Mouse (Mus musculus) ZHBTc4 (cell line): ENCODE results near the gene Herpud1.
"Not testable (repeated sequence)": the region's sequence is repeated elsewhere in the genome, so short reads cannot be mapped to it uniquely, and the experiment has no call there.

Experiments used
- DNase-seq: peaks from one replicate; pipeline ENCODE4 v3.0.0-alpha.2; 2011; ENCODE audit warnings: low read depth, low spot score

Gene Herpud1

DNA sequence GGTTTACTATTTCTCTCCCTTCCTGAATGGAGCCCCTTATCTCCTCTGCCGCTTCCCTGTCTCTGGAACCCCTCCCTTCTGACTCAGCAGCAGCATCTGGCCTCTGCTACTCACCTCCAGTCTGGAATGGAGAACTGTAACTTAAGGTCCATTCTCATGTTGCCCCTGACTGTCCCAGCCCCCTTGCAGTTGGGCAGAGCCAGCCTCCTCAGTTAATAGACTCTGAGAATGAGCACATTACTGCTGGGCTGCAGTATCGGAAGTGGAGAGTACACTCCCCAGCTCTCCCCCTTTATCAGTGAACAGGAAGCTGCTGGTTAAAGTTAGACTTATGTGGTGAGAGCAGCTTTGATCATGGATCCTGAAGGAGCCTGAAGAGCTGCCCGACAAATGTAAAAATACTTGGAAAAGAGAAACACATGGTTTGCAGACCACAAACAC lies 10.7 kb upstream of the Herpud1 start:
- DNase-seq: no peak

DNA sequence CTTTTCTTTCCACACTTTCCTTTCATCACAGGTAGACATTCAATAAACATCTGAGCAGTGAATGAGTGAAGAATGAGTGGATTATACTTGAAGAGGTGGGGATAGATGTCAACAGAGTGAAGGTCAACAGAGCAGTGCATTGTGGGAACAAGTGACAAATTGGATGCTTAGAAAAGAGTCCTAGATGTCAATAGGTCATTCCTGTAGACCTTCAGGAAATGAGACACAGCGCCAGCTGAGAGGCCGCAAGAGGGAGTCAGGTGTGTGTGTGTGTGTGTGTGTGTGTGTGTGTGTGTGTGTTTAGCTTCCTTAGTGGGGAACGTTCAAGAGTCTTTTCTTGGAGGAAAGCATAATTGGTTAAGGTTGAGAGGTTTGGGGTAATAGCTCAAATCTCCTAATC lies 10.1 kb upstream of the Herpud1 start:
- DNase-seq: no peak

DNA sequence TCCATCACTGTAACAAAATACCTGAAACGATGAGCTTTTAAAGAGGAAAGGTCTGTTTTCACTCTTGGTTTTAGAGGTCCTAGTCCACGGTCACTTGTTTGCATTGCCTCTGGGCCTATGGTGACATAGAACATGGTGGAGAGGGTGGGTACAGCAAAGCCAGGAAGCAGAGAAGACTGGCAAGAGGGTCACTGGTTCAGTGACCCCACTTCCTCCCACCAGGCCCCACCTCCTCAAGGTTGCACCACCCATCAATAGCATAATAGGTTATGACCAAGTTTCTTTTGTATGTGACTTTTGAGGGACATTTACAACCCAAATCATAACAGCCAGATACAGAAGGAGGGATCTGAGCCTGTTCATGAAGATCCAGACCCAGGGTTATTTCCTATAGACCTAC lies 9.7 kb upstream of the Herpud1 start:
- no peak for DNase-seq

DNA sequence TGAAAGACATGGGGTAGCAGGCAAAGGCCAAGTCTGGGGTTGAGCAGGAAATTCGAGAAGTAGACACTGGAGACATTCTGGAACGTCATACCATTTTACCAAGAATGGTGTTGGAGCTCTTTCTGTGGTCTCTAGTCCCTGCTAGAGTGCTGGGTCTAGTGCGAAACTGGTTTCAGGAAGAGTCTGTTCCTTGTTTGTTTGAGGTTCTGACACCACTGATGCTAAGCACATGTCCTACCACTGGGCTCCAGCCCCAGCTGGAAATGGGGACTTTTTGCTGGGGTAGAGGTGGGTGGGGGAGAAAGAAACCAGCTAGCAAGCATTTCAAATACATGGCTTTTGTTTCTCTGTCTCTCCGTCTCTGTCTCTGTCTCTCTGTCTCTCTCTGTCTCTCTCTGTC lies 9.2 kb upstream of the Herpud1 start:
- no peak for DNase-seq

DNA sequence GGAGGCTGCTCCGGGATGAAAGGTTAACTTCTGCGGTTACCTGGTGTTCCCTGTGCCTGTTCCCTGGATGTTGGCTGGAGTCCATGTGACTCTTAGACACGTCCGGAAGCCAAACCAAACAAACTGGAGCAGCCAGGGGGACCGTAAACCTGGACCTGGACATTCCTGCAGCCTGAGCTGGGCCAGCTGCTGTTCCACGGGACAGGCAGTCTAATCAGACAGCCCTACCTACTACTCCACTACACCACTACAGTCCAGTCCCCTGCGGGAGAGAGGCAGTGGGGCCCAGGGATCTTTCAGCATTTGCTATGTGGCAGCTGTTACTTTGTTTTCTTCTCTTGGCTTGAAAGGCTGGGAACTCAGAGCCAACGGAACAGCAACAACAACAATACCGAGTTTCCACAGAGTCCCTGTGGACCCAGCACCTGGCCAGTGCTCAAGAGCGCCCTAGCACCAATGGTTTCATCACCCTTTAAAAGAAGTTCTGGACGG lies 8.5 kb upstream of the Herpud1 start:
- no peak for DNase-seq

DNA sequence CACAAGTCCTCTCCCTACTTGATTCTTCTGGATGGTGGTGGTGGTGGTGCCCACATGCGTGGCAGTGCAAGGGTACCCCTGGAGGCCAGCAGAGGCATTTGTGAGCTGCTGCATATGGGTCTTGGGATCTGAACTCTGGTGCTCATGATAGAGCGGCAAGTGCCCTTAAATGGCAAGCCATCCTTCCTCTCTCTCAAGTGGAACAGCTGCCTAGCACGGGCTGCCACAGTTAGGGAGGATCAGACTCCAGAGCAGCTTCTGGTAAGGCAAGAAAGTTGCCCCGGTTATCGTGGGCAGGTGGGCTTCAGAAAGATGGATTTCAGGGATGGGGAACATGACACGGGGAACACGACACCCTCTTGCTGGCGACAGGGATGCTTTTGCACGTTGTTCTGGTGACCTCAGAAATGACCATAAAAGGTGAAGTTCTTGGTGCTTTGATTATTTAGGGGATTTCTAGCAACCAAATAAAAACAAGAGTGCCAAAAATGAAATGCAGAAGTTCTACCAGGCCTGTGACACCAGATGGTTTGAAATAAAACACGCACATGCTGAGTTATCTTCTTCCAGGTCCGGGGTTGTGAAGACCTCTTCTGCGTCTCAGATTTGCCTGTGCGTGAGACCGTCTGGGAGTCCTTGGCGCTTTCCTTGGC lies 7.3 kb upstream of the Herpud1 start:
- DNase-seq: no peak

DNA sequence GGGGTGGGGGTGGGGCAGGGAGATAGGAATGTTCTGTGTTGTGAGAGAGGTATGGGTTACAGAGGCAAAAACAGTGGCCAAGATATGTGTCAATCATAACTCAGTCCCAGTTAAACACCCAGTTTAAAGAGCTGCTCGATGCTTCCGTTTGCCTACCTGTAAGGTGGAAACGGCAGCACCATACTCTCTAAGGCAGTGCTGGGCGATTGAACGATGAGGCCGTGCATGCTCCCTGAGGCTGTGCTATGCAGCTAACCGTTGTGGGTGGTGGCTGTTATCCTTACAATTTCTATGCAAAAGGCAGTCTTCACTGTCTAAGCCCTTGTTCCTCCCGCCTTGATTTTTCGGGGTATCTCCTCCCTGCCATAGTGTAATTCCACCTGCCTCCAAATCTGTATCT lies 6.6 kb upstream of the Herpud1 start:
- no peak for DNase-seq

DNA sequence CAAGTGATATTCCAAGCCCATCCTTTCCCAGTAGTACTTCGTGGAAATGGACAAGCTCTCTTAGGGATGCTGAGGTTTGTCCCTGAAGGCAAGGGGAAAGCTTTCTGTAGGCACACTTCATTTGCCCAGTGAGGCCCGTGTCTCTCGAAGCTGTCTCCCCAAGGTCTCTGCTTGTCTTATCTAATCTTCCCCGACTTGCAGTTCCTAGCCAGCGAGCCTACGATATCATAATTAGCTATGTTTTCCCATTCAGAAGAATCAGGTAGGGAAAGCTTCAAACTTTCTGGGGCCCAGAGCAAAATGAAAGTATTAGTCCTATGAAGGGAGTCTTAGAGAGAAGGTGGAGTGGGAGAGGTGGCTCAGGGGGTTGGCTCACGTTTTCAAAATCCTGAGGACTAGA lies 2.1 kb upstream of the Herpud1 start:
- no peak for DNase-seq

DNA sequence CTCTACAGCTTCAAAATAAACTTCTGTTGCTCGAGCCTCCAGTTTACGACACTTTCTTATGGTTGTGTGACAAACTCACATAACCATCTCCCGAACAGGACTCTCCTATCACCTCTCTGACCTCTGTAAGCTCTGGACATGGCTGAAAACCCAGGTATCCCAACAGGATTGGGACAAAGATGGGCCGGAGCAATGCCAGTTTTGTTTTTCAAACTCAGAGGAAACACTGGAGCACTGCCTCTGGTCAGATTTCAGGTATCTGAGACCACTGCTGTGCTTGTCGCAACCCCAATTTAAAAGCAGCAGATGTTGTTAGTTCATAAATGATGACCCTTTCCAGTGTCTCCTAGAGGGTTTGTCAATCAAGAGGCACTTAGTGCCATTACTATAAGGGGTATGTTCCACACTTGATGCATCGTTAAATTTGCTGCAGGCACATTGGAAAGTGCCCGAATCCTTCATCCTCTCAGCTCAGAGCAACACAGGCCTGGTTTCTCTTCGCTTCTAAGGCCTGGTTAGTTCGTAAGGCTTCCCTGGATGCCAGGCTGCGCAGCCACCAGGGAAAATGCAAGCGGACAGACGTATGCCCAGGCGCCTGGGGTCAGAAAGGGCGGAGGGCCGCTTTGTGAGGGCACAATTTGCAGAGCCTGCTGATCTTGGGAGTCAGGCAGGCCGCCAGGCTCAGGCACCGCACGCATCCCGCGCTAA lies 578 bp upstream of the Herpud1 start:
- no peak for DNase-seq

DNA sequence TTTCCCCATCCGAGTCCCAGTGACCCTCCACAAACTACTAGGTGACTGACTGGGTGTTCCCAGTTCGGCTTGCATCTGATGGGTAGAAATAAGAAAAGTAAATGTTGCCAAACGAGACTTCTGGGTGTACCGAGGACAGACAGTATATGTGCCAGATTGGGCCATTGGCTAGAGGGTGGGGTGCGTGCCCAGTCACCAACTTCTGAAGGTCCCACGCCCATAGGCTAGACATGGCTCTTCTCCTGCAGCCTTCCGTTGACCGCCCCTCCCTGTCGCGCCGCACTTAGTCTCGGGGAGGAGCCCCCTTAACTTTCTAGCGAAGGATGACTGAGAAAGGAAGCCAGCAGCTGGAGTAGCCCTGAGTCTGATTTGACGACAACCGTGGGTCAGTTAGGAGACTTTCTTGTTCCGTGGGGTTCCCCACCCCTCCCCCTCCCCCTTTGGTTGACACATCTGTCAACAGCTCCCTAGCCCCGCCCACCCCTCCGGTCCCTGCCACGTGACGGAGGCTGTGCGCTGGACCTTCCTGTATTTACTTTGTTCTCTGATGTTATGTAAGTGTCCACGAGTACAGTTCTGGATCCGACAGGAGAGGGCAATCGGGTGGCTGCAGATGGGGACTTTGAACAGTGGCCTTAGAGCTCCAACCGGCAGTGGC lies 918 bp downstream of the Herpud1 start:
- peak; percentile 80 for DNase-seq

DNA sequence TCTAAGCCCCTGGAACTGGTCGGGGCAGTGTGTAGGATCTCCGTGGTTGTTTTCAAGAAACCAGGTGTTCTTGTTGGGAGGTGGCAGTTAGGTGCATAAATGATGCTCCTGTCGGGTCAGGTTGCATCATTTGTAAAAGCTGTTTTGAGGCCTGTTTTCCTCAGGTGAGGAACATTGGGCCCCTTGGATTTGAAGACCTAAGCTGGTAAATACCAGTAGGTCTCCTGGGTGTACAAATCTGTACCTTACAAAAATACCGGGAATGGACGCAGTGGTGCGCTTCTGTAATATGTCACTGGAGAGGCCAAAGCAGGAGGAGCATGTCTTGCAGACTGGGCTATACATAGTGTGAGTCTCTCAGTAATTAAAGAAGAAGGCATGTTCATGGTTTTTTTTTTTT lies 1.5 kb downstream of the Herpud1 start:
- no peak for DNase-seq

DNA sequence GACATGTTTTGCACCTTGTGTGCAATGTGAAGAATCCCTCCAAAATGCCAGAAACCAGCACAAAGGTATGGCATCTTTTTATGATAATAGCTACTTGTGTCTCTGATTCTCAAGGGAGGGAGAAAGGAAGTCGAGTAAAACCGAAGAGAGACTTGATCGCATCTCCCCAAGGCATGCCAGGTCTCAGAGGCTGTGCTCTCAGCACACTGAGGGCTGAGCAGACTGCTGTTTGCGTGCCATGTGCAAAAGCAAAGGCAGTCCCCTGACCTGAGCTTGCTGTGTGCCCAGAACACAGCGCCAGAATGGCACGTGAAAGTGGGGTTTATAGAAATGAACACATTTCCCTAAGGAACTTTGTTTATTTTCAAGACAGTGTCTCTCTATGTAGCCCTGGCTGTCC lies 3.3 kb downstream of the Herpud1 start:
- DNase-seq: no peak

DNA sequence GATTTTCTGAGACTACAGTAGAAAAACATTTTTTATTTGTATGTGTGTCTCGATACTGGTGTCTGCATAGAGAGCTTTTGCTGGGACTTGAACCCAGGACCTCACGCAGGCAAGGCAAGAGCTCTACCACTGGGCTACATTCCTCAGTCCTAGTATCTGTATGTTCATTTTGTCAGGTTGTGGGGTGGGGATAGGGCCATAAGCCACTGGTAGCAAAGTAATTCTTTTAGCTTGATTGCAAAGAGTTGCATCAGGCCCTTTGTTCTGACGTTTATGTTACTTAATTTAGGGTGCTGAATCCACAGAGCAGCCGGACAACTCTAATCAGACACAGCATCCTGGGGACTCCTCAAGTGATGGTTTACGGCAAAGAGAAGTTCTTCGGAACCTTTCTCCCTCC lies 4.2 kb downstream of the Herpud1 start:
- no peak for DNase-seq

DNA sequence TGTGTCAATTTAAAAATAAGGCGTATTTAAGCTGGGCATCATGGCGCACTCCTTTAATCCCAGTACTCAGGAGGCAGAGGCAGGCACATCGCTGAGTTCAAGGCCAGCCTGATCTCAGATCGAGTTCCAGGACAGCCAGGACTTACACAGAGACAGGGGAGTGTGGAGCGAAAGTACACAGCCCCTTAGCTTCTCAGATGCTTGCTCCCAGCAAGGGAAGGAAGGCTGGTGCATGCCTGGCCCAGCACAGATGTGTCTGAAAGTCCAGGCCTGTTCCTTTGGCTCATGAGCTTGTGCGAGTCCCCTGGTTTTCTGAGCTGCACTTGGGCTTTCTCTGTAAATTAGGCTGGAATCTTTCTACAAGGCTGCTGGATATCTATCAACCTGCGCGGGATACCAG lies 4.7 kb downstream of the Herpud1 start:
- no peak for DNase-seq

DNA sequence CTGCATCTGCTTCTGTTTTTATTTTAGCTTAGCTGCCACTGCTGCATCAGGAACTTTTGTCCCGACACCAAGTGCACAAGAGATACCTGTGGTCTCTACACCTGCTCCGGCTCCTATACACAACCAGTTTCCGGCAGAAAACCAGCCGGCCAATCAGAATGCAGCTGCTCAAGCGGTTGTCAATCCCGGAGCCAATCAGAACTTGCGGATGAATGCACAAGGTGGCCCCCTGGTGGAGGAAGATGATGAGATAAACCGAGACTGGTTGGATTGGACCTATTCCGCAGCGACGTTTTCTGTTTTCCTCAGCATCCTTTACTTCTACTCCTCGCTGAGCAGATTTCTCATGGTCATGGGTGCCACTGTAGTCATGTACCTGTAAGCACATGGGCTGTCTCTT lies 5.9 kb downstream of the Herpud1 start:
- peak; percentile 86 for DNase-seq

DNA sequence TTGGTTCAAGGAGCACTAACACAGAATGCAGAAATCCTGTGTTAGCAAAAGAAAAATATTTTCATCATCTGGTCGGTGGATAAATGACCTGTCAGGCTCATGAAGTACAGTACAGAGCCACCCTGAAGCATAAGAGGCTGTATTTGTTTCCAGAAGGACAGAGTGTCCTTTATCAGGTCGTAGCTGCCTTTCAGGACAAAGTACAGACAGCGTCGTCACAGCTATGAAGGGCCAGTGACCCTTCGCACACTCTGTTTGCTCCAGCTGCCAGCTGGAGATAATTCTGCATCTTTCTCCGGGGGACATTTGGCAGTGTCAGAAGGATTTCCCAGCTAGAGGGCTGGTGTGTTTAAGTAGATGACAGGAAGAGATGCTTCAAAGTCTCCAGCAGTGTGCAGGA lies 6.4 kb downstream of the Herpud1 start:
- DNase-seq: no peak

DNA sequence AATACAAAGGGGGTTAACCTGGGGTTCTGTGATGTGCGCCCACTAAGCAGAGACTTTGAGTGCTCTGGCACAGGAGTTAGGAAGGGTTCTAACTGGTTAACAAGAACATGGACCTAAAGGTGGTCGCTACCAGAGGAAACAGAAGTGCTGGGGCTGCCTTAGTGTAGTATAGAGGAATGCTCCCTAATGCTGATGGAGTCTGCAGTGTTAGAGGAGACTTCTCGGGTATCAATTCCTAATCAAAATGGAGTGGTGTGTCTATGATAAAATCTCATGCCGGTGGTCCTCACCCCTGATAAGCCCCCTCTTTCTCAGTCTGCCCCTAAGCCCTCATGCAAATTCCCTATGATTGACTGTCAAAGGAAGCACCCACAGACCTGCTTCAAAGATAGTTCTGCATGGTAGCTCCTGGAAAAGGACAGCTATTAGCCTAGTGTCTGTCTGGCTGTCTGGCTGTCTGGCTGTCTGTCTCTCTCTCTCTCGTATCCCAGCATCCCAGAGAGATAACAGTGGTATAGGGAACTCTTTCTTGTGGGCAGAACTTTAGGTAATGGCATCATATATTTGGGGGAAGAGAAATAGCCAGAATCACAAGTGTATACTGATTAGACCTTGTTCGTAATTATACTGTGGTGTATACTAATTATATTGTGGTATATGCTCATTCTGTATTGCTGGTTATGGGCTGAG lies 9.8 kb downstream of the Herpud1 start:
- no peak for DNase-seq

DNA sequence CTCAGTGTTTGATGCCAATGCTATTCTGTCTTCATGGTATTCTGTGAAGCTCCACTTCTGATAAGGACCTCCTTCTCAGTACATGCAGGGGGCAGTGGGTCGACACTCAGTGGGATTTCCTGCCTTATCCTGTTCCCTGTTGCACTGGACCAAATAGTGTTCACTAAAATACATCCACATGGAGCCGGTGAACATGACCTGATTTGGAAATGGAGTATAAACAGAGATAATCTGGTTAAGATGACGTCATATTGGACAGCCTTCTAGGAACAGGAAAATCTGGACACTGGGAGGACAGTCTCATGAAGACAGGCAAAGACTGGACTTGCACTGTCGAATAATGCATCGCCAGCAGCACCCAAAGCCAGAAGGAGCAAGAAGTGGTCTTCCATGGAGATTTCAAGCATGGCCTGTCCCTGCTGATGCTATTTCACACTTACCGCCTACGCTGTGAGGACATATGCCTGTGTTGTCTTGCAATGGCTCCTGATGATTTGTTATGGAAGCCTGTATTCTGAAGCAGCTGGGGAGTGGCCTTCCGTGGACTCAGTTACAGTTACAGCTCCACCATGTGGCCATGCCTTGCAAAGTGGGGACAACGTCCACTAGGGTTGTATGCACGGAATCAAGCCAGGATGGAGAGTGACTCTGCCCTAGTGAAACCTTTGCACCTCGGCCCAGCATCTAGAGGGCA lies 10.9 kb downstream of the Herpud1 start:
- DNase-seq: peak; percentile 25

DNA sequence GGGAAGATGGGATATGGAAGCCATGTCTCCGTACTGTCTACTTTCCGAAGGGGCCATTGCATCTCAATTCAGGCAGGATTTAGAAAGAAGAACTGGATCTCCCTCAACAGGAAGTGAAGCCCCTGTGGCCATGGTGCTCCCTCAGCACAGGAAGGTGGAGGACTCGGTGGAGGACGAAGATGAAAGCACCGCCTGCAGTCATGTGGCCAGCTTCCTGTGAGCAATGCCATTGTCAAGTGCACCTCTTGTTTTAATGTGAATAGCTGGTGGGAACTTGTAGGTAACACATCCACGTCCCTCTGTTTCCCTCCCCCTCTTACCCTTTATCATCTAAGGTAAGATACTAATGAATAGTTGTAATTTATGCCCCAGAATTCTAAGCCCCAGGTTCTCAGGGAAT lies 12.3 kb downstream of the Herpud1 start:
- no peak for DNase-seq

DNA sequence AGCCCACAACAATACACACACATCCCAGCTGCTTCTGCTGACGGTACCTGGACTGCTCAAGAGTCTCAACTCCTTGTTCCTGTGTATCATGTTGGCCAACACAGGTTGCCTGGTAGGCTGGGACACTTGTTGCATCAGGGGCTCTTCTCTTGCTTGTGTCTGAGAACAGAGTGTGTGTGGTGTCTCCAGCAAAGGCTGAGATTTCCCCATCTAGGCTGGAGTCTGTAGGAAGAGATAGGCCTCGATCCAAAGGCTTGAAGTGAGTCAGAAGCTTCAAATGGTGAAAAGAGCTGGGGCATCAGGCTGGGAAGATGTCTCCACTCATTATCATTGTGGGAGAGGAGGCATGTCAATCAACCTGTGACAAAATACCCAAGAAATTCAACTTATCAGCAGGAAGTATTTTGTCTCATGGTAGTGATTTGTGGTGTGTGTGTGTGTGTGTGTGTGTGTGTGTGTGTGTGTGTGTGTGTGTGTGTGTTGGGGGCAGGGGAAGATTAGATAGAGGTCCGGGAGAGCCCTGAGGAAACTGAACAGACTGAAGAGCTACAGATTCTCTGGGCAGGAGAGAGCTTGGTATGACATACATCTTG lies 13.2 kb downstream of the Herpud1 start:
- DNase-seq: no peak

DNA sequence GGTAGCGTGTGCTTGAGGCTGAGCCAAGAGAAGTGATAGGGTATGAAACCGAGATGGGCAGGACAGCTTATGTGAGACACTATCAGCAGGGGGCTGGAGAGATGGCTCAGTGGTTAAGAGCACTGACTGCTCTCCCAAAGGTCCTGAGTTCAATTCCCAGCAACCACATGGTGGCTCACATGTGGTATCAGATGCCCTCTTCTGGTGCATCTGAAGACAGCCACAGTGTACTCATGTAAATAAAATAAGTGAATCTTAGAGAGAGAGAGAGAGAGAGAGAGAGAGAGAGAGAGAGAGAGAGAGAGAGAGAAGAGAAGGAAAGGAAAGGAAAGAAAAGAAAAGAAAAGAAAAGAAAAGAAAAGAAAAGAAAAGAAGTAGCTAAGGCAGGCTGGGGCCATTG lies 13.7 kb downstream of the Herpud1 start:
- not testable (repeated sequence) for DNase-seq
